Mouse (Mus musculus) spleen, adult 18-20 months (tissue): ENCODE results near the gene Rpf1.

Experiments used
- DNase-seq, 2 experiments: peaks; one replicate each; pipeline ENCODE4 v3.0.0; 2022; ENCODE audit warnings: mixed read lengths in 2 of 2

The Rpf1 gene

DNA sequence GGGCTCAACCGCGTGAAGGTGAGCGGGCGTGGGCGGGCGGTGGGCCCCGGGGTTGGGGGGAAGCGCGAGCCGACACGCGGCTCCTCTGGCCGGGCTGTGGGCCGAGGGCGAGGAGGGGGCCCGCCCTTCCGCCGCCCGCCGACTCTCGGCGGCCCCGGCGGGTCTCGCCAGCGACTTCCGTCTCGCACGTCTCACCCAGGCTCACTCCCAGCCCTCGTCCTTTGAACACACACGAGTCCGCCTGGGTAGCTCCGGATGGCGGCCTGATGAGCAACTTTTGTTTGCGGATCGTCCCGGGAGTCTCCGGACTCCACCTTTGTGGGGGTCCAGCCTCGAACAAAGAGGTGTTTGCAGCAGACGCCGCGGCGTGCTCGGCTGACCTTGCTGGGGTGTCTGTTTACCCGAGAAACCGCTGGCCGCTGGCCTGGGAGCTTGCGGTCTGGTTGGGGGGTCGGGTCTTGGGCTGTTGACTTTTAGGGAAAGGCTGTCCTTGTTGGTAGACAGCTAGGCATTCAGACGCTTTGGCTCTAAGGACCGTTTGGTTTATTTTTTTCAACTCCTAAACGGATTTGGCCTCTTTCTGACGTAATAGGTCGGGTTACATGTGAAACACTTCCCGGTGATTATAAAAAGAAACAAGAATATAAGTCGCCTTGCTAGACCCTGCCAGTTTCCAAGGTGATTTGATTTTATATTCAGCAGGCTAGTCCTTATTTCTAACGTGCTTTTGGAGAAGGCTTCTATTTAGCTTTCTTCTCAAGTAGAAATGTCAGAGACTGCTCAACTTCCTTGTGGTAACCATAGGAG lies 21.0 kb downstream of the Rpf1 start:
- DNase-seq: no peak

DNA sequence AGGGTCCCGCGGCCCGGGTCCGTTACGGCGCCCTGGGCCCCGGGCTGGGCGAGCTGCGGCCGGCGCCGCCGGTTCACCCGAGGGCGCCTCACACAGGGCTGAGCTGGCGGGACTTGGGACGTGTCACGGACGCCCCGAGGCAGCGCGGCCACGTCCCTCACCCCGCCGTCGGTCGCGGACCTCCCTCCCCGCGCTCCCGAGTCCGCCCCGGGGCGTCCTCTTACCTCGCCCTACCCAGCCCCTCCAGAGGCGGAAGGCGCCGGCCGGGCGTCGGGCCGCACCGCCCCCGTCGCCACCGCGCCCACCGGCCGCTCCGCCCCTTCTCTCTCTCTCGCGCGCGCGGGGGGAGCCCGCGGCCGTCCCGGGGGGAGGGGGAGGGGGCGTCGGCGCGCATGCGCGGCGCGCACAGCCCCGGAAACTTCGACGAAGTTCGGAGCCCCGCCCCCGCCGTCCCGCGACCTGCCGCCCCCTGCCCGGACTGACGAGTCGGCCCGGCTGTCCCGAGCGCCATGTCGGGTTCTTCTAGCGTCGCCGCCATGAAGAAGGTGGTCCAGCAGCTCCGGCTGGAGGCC lies 21.7 kb downstream of the Rpf1 start, which contains the start of the genes Spata1 and Gng5:
Gene Spata1, minus strand, starts transcription at position 323 of the 572 bp plus-strand sequence.
Gene Gng5, plus strand, starts transcription at position 377 of the 572 bp plus-strand sequence.
- peak; percentile 86 to 91 for DNase-seq

- DNase-seq: no peak
Observed at GRCm38 (mm10) chr3:146498989-146499388, 22.2 kb downstream of the Rpf1 start.

DNA sequence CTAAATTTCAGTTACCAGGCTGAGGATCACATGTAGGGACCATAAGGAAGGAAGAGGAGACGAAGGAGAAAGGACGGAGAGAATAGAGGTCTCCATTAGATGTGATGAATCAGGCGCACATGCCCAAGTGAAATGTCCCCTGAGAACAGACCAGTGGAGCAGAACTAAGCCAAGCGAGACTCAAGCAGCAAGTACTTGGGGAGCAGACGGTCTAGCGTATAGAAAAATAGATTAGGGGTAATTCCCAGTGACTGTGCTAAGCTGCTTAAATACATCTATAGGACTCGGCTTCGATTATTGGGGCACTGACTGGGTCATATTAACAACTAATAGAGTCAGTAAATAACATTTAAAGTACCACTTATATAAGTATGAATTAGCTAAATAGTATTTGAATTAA lies 26.3 kb downstream of the Rpf1 start:
- no peak for DNase-seq

DNA sequence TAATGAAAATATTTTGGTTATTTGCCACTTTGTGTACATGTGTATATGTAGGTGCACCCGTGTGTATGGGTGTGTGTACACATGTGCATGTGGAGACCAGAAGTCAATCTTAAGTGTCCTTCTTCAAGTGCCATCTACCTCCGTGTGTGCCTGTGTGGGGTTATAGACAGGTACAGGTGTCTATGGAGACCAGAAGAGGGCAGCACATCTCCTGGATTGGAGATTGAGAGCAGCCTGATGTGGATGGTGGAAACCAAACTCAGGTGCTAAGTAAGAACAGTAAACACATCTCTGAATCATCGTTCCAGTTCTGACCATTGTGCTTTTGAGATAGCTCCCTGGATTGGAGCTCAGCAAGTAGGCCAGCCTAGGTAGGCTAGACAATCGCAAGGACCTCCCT lies 34.8 kb downstream of the Rpf1 start:
- DNase-seq: no peak

- no peak for DNase-seq
Observed at GRCm38 (mm10) chr3:146482044-146482443, 39.2 kb downstream of the Rpf1 start.

- no peak for DNase-seq
Observed at GRCm38 (mm10) chr3:146474428-146474827, 46.8 kb downstream of the Rpf1 start.

DNA sequence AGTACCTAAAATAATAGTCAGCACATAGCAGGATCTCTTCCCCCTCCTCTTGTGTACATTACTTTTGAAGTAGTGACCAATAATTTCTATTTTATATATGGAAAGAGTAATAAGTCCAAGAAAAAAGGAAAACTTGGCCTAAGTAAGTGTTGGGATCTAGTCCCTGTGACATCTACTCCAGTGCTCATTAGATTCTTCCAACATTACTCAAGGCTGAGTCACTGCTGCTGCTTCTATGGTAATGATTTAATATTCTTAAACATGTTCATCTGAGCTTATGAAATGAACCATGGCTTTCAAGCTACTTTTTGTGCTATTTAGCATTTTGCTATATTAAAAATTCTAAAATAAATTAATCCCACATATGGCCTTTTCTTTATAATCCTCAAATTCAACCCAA lies 47.5 kb downstream of the Rpf1 start:
- no peak for DNase-seq

GRCm38 (mm10) chr3:146472657-146473056 lies 48.6 kb downstream of the Rpf1 start:
- DNase-seq: no peak

- no peak for DNase-seq
Observed at GRCm38 (mm10) chr3:146469226-146469625, 52.0 kb downstream of the Rpf1 start.

- DNase-seq: no peak
Observed at GRCm38 (mm10) chr3:146462939-146463338, 58.3 kb downstream of the Rpf1 start.
